In the genomic region with DNA sequence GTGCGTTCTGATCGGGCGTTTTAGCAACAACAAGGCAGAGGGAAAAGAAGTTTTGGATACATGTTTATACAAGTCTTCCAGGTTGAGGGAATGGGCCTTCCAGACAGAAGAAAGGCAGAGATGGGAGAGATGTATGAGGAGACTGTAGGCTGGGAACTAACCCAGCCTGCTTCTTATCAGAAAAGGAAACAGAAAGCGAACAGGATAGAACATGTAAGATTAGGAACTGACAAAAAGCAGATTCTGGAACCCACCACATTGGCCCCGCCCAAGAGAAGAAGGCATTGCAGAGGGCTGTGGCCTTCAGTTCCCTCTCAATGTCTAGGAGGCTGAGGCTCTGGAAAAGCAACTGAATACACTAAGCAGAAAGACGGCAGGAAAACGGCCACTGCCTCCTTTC, we compare ENCODE assay signal across 1 mouse cellular context.
TF ChIP-seq lines count a peak whose summit lies in the region.

No protein-coding gene starts in this region.

TF ChIP-seq in MEL, 35 proteins besides CTCF, POLR2A, EP300 and RAD21 (continued from another document):
- TF ChIP-seq UBTF (IDR thresholded peaks at IDR 0.05; ENCODE audit: borderline replicate concordance, insufficient read depth, low read depth, low read length) = no peak
- TF ChIP-seq NELFE (IDR thresholded peaks at IDR 0.05; ENCODE audit: low read depth, low read length) = no peak
- TF ChIP-seq POLR2AphosphoS2 (IDR thresholded peaks at IDR 0.05; ENCODE audit: low read length) = peak; percentile 63; the same call in 1 of the 2 replicates
- TF ChIP-seq CHD2 (IDR thresholded peaks at IDR 0.05; ENCODE audit: low read length) = no peak
- TF ChIP-seq TBP (IDR thresholded peaks at IDR 0.05; ENCODE audit: low read depth, low read length) = peak; percentile 89
- TF ChIP-seq MAFK (IDR thresholded peaks at IDR 0.05; ENCODE audit: borderline replicate concordance, low read depth, low read length) = no peak; the same call in 1 of the 2 replicates
- TF ChIP-seq USF2 (IDR thresholded peaks at IDR 0.05; ENCODE audit: borderline replicate concordance in 1 of 2, insufficient read depth in 1 of 2, low read depth in 1 of 2, low read length in 2 of 2) = no peak
- no peak for TF ChIP-seq ZNF384 (IDR thresholded peaks at IDR 0.05; ENCODE audit: low read depth, low read length)
- peak; percentile 69; the same call in 1 of the 2 replicates for TF ChIP-seq MXI1 (IDR thresholded peaks at IDR 0.05; ENCODE audit: low read depth, low read length)
- no peak for TF ChIP-seq SMC3 (IDR thresholded peaks at IDR 0.05; ENCODE audit: low read depth, low read length)
- TF ChIP-seq SIN3A (IDR thresholded peaks at IDR 0.05; ENCODE audit: low read length) = peak; percentile 88
- TF ChIP-seq KAT2A (conservative IDR thresholded peaks at IDR 0.05; ENCODE audit: low read depth, low read length) = no peak
- no peak for TF ChIP-seq NRF1 (IDR thresholded peaks at IDR 0.05; ENCODE audit: insufficient read depth, low read depth, low read length, poor library complexity, severe bottlenecking)
- peak; percentile 92 for TF ChIP-seq TCF12 (IDR thresholded peaks at IDR 0.05; ENCODE audit: low read depth, low read length)
- TF ChIP-seq ETS1 (IDR thresholded peaks at IDR 0.05; ENCODE audit: low read depth, low read length) = peak; percentile 88
- no peak for TF ChIP-seq MEF2A (IDR thresholded peaks at IDR 0.05; ENCODE audit: extremely low read depth, insufficient replicate concordance, low read depth, low read length, poor library complexity, severe bottlenecking)
- TF ChIP-seq GATA1 (IDR thresholded peaks at IDR 0.05; ENCODE audit: low read depth, low read length) = peak; percentile 94
- TF ChIP-seq GABPA (IDR thresholded peaks at IDR 0.05; ENCODE audit: low read depth, low read length) = no peak
